Mouse (Mus musculus) lung, postnatal 4 days (tissue): ENCODE data around the gene Ethe1.
"Not testable (repeated sequence)": the region's sequence is repeated elsewhere in the genome, so short reads cannot be mapped to it uniquely, and the experiment has no call there.

Experiments used
- DNase-seq, 2 experiments: peaks; one replicate each; pipeline ENCODE4 v3.0.0; 2021

Gene Ethe1

DNA sequence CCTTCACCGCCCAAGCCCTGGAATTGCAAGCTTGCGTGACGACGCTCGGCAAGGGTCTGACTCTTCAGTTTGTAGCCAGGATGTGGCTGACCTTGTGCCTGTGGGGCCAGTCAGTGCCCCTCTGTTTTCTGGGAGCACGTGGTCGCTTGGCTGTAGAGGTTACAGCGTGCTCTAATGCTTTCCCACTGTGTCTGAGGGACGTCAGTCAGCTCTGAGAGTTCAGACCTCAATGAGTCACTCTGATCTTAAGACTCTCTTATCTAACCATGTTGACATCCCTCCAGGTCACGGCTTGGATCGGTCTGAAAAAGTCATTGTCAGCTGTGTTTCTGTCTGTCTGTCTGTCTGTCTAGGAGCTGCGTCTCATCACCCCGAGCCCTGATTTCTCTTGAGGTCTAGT, 27.5 kb downstream of the Ethe1 start:
- DNase-seq: no peak

DNA sequence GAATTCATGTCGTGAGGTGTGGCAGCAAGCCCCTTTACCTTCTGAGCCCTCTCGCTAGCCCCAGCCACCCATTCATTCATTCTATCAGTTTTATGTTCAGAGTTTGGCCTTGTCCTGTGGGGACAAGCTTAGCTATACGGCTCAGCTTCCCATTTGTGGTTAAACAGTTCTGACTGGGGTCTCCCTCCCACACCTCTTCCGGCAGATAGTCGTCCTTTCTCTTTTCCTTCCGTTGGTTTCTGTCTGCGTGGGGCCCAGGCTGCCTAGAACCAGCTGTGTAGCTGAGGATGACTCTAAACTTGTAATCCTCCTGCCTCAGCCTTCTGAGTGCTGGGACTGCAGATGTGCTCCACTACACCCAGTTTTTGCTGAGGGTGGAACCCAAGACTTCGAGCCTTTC, 30.4 kb downstream of the Ethe1 start:
- DNase-seq: no peak

DNA sequence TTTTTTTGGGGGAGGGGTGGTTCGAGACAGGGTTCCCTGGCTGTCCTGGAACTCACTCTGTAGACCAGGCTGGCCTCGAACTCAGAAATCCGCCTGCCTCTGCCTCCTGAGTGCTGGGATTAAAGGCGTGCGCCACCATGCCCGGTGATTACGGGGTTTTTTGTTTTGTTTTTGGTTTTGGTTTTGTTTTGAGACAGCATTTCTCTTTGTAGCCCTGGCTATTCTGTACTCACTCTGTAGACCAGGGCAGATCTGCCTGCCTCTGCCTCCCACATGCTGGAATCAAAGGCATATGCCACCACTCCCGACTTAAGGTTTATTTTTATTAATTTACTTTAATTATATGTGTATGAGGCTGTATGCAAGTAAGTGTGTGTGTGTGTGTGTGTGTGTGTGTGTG, 31.0 kb downstream of the Ethe1 start:
- not testable (repeated sequence) for DNase-seq

DNA sequence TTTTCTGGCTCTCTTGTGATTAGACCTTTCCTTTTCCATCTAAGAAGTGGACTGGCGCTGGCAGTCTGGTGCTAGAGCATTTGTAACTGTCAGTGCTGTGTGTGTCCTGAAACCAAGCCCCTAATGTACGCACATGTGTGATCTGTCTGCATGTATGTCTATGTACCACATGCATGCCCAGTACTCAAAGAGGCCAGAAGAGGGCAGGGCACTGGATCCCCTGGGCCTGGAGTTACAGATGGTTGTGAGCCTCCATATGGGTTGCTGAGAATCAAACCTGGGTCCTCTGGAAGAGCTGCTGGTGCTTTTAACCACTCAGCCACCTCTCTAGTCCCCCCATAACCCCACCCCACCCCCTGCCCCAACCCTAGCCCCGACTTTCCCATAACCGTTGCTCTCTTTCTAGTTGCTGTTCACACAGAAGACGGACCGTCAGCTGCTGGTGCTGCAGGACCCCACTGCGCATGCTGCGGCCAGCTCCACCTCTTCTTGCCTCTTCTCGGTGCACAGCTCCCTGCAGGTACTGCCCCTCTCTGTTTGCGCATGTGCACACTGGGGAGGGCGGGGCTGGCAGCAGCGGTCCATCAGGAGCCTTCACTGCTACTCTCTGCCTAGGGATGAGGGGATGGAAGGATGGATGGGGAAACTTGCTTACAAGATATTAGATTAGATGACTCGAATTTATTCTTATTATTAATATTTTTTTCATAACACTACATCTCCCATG, 32.5 kb downstream of the Ethe1 start:
- no peak for DNase-seq

DNA sequence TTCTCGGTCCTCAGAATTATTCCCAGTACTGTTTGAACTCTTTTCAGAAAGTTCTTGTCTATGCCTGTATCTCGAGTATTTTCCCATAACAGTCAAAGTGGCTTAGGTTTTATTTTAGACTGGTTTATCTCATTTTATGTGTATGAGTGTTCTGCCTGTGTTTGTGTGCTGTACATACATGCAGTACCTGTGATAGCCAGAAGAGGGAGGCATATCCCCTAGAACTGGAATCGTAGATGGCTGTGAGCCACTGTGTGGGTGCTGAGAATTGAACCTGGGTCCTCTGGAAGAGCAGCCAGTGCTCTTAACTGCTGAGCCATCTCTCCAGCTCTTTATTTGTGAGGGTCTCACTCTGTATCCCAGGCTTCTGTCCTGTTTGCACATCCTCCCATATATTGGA, 33.9 kb downstream of the Ethe1 start:
- no peak for DNase-seq

DNA sequence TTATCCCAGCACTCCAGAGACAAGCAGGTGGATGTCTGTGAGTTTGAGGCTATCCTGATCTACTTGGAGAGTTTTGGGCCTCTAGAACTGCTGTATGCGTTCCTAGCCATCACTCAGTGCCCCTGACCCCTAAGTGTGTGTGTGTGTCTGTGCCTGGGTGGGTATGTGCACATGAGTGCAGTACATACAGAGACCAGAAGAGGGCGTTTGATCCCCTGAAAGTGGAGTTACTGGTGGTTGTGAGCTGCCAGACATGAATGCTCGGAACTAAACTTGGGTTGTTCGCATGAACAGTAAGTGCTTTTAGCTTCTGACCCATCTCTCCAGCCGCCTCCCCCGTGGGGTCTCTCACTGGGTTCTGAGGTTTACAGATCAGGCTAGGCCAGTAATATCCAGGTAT, 35.6 kb downstream of the Ethe1 start:
- DNase-seq: no peak

DNA sequence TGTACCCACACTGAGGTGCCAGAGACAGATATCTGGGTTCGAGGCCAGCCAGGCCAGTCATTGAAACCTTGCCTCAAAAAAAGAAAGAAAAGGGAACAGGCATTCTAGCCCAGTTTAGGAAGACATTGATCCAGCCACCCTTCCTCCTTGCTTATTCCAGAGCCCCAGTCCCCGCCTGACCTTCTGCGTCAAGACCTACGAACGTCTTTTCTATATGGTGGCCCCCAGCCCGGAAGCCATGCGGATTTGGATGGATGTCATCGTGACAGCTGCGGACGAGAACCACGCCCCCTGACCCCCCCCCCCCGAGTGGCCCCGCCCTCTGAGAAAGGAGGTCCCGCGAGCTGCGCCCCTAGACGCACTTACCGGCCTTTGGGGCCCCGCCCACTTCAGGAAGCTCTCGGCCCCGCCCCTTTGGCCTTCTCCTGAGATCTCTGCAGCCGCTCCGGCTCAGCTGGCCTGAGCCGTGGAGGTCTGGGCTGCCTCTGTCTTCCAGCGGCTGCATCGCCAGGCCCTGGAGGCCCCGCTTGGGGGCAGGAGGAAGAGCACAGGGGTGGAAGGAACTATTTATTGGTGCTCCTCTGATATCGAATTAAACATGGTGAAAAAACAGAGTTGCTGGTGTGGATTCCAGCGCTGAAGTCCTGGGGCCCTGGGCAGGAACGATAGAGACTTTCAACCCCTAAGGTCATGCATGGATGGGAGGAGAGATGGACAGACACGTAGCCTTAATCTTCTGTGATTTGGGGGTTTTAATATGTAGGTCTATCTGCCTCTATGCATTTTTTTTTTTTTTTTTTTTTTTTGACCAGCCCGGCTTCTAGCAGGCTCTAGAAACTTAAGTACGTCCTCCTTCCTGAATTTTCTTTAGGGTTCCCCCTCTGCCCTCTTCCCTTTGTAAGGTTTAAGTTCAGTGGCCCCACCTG, 41.6 kb downstream of the Ethe1 start:
- DNase-seq: peak; percentile 88 to 92

DNA sequence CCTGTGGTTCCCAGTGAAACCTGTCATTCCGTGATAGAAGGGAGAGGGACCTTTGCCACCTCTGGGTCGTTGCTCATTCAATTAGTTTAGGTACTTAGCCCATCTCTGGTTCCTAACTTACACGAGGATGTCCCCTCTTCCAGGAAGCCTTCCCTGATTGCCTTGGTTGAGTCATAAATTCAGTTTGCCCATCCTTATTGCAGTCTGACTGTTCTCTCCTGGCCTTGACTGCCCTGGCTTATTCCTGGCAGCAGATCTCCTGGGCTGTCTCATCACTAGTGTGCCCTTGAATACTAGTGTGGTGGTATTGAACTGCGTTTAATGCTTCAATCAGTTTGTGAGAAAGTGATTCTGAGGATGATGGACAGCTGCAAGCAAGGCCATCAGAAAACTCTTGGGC, 42.3 kb downstream of the Ethe1 start:
- no peak for DNase-seq

DNA sequence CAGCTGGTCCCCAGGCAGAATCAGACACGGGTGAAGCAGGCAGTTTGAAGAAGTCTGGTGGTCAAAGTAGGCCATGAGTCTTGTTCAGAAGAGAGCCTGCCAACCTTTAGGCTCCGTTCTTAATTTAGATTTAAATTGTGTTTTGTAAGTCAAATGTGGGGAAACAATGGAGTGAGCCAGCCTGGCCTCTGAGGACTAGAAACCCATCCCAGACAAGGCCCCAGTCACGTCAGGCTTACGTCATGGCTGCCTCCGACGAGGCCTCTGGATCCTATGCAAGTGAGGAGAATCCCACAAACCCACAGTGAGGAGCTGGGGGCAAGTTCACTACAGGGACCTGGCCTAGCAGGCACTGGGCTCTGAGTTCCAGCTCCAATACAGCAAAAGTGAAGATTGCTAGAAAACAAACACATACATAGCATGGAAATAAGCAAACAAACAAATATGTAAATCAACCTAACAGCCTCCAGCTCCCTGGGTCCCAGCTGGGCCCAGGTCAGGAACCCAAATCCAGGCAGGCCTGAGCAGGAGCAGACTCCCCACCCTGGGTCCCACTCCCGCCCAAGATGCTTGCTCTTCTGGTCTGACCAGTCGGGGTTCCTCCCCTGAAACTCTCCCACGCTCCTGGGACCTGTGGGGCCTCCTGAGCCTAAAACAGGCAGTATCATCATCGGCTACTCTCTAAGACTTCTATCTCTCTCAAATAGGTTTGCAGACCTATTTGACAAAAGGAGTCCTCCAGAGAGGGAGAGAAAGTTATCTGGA, 43.0 kb downstream of the Ethe1 start:
- no peak for DNase-seq

DNA sequence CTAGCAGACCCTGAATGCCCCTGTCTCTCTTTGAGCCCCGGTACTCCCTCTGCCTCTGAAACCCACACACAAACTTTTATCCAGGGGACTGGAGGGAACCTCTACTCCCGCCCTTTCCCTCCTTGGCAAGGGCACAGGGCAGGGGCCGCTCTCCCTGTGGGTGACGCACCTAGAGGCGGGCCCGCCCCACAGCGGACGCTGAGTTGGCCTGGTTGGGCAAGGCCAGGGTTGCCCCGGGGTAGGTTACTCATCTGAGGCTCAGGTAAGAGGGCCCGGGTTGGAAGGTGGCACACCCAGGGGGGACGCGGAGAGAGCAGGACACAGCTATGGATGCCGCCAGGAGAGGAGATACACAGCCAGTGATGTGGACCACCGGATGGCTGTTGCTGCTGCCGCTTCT, 48.9 kb downstream of the Ethe1 start, which contains the start of gene Lypd3:
Gene Lypd3 (plus strand): TSS at position 287 of the 400 bp plus-strand sequence.
- DNase-seq: no peak

DNA sequence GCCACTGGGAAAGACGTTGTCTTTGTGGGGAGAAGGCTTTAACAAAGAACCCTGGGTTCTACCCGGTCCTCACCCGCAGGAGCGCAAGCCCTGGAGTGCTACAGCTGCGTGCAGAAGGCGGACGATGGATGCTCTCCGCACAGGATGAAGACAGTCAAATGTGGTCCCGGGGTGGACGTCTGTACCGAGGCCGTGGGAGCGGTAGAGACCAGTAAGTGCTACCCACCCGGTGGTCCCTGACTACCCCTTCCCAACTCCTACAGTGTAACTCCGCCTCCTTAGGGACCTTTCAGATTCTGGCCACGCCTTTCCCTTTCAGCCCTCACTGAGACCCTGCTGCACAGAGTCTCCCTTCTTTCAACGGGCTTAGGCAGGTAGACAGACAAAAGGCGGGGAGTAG, 49.7 kb downstream of the Ethe1 start:
- no peak for DNase-seq

DNA sequence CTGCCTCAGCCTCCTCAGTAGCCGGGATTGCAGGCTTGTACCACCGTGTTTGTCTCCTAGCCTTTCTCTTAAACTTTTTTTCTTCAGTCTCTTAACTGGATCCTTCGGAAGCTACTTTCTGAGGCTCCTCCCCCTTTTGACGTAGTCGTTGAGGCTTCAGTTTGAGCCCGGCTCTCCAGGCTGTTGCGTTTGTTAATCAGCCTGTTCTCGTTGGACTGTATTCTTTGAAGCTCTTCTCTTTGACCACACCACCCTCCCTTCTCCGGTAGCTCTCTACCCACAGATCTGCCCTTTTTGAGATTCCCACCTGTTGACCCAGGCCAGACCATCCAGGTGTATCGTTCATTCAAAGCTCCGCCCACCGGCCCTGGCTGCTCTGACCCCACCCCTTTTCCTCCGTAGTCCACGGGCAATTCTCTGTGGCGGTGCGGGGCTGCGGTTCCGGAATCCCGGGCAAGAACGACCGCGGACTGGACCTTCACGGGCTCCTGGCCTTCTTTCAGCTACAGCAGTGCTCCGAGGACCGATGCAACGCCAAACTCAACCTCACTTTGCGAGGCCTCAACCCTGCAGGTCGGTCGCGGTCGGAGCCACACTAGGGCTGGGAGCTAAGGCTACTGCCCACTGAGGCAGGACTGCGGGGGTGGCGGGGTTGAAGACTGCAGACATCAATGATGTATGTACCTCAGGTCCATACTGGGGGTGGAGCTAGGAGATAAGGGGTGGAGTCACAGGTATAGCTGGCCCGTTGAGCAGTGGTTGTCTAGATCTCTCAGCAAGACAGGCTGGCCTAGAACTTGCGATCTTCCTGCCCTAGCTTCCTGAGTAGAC, 50.9 kb downstream of the Ethe1 start:
- no peak for DNase-seq

DNA sequence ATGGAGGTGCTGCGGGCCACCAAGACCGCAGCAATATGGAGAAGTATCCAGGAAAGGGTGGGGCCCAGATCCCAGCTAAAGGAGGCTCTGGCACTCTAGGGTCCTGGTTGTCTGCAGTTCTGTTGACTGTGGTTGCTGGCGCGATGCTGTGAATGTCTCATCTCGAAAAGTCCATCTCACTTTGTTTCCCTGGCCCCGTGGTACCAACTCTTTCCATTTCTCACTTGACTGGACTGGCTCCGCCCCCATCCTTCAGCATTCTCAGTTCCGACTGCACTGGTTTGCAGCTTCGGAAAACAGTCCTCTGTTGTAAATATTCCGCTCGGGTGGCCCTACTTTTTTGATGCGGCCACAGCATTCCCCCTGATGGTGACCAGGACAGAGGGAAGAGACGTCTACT, 53.1 kb downstream of the Ethe1 start:
- DNase-seq: no peak

DNA sequence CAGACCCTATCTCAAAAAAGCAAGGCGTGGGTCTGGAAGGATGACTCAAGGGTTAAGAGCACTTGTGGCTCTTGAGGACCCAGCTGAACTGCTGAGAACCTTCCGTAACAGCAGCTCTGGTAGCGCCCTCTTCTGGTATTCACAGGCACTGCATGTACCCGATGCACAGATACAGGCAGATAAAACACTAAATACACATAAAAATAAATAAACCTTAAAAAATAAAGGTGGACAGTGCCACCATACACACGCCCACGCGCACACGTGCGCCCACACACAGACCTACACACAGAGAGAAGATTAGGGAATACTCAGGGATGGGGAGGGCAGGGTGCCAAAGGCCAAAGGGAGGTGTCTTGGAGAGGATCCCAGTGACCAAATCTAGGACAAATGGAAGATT, 55.1 kb downstream of the Ethe1 start:
- DNase-seq: peak; percentile 45 to 68

DNA sequence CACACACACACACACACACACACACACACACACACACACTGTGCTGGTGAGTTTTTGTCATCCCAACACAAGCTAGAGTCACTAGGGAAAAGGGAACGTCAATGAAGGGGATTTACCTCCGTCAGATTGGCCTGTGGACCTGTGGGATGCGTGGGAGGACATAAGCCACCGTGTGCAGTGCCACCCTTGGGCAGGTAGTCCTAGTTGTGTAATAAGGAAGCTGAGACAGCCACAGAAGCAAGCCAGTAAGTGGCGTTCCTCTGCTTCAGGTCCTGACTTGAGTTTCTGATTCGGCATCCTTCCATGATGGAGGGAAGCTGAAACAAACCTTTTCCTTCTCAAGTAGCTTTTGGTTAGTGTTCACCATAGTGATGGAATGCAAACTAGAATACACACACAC, 57.1 kb downstream of the Ethe1 start:
- DNase-seq: no peak

DNA sequence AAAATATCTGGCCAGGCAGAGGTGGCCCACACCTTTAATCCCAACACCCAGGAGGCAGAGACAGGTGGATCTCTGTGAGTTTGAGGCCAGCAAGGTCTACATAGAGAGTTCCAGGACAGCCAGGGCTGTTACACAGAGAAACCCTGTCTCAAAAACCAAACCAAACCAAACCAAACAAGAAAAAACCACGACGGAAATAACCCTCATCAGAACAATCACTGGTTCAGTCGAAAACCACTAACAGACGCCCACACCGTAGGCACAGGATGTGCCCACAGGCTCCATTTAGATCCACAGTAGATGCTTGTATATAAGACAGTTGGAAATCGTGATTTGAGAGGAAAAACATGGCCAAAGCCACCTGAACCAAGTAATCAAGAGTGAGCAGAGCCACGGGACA, 57.7 kb downstream of the Ethe1 start:
- DNase-seq: no peak

DNA sequence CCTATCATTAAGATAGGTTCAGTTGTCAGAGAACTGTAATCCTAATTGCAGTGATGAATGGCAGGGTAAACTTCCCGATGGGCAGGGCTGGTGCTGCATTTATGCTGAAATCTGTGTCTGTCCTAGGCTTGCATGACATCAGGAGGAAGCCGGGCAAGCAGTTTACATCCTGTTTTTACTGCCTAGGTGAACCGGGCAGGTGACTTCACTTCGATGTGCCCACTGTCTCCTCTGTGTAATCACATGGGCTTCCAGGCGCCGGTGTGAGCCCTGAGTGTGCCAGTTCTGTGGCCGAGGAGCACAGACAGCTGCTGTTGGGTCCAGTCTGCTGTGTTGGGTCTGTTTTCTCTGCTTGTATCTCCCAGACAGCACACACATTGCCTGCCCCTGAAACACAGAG, 59.1 kb downstream of the Ethe1 start:
- DNase-seq: no peak

DNA sequence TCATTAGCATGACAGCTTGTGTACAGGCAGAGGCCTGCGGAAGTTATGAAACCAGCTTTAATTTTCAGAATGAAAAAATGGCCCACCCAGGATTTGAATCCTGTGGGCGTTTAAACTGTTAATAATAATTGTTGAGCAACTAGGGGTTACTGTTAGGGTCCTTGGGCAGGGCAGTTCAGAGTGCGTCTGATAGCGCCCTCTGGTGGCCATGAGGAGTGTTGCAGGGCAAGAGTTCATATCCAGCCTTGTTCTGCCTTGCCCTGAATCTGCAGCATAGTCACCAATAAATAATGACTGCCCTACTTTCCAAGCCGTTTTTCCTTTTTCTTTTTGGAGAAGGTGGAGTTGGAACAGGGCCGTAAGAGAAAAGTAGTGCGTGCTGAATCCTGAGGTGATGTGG, 66.3 kb downstream of the Ethe1 start:
- DNase-seq: peak; percentile 56 to 71
